Mouse (Mus musculus) bone marrow macrophage, adult 2 months (primary cell): Measurements from ENCODE around the gene Depdc1b.

Experiments used
- CTCF ChIP-seq: IDR thresholded peaks from 2 replicates; pipeline ENCODE4 v1.5.1; 2012; ENCODE audit warnings: low read depth, mild to moderate bottlenecking, low read length, moderate library complexity
- POLR2A ChIP-seq: IDR thresholded peaks from 2 replicates; pipeline ENCODE4 v1.6.1; 2012; ENCODE audit warnings: mild to moderate bottlenecking, low read depth, low read length, borderline replicate concordance

DNA sequence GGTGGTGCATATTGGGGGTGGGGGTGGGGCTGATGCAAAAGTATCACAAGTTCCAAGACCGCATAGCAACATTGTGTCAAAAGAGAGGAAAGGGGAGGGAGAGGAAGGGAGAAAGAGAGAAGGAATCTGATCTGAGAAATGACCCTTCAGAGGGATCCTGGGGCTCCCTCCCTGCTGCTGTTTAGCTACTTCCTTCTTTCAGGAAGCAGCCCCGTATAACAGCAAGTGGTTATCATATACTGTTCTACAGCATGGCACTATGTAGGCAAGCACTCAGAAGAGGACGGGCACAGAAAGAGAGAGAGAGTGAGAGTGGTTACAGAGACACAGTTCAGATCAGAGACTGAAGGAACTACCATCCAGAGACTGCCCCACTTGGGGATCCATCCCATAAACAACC, 28.2 kb upstream of the Depdc1b start:
- TF ChIP-seq POLR2A: no peak
- no peak for TF ChIP-seq CTCF
